Mouse (Mus musculus) intestine, embryonic 15.5 days (tissue): ENCODE results near the gene Tyro3. TPM values are rescaled to one million over a fixed set of nuclear protein-coding genes. Genes with fewer than 3 reads are reported as not detected.

Experiments
- ATAC-seq: fragments of 200-750 bp; cut with Nextera tagmentation; 2 replicates; pipeline ENCODE4 v1.8.0; 2017; ENCODE audit warnings: moderate TSS enrichment, moderate library complexity
- H3K27ac ChIP-seq: fragments of 300-500 bp; sonication (generic); 2 replicates; pipeline ENCODE4 v1.5.1; 2015; ENCODE audit warnings: mild to moderate bottlenecking, inconsistent platforms
- H3K27me3 ChIP-seq: fragments of 300-500 bp; sonication (generic); replicated peaks from 2 replicates; pipeline ENCODE4 v1.6.1; 2015; ENCODE audit warnings: inconsistent platforms
- H3K36me3 ChIP-seq: fragments of 300-500 bp; sonication (generic); 2 replicates; pipeline ENCODE4 v1.6.1; 2015; ENCODE audit warnings: inconsistent platforms
- H3K4me1 ChIP-seq: fragments of 300-500 bp; sonication (generic); replicated peaks from 2 replicates; pipeline ENCODE4 v1.6.1; 2015; ENCODE audit warnings: inconsistent platforms
- H3K4me2 ChIP-seq: fragments of 300-500 bp; sonication (generic); replicated peaks from 2 replicates; pipeline ENCODE4 v1.6.1; 2015; ENCODE audit warnings: mild to moderate bottlenecking, inconsistent platforms
- H3K4me3 ChIP-seq: fragments of 300-500 bp; sonication (generic); replicated peaks from 2 replicates; pipeline ENCODE4 v1.5.1; 2015; ENCODE audit warnings: inconsistent platforms
- H3K9ac ChIP-seq: fragments of 300-500 bp; sonication (generic); 2 replicates; pipeline ENCODE4 v1.6.1; 2015; ENCODE audit warnings: inconsistent platforms
- H3K9me3 ChIP-seq: fragments of 300-500 bp; sonication (generic); 2 replicates; pipeline ENCODE4 v1.6.1; 2016; ENCODE audit warnings: inconsistent platforms
- WGBS: fragments of 180-500 bp; shearing (Covaris S2); methylation state at CpG from one replicate; pipeline ENCODE4 v1.1.7; 2015; 5-methylcytosine and 5-hydroxymethylcytosine counted together
- polyA plus RNA-seq: library from polyadenylated mRNA; unstranded; fragments of >200 nt; fragmentation: Nextera tagmentation; extraction: Ambion mirVana; gene quantifications from 2 replicates; pipeline ENCODE4 v1.2.1, GENCODE M21; 2015

Tyro3 gene
- polyA plus RNA-seq, 1 experiment from 2014 or later = 14.7 TPM

GRCm38 (mm10) chr2:119808881-119809280 is 11.3 kb downstream of the Tyro3 start:
- Histone ChIP-seq H3K4me3 (no peak overlapping the region), H3K36me3 (peaks cover 11% of the 10 kb centered on the region; the same call in 1 of the 2 replicates), H3K9ac (no peak overlapping the region), H3K27me3 (no peaks in the 10 kb centered on the region), H3K27ac (no peak overlapping the region), H3K9me3 (no peaks in the 10 kb centered on the region), H3K4me2 (no peak overlapping the region), H3K4me1 (no peaks in the 10 kb centered on the region; the same call in 1 of the 2 replicates)
- ATAC-seq = no peak
- 36% methylated on average over 4 of the region's 4 CpGs for WGBS

- no peak for ATAC-seq
- peaks cover 7% of the 10 kb centered on the region; the same call in 1 of the 2 replicates for H3K36me3 ChIP-seq
- H3K4me2 ChIP-seq = no peak overlapping the region
- no peak overlapping the region for H3K9ac ChIP-seq
- H3K9me3 ChIP-seq = no peaks in the 10 kb centered on the region
- no peak overlapping the region for H3K27ac ChIP-seq
- 85% methylated on average over 12 of the region's 12 CpGs for WGBS
- H3K27me3 ChIP-seq = no peaks in the 10 kb centered on the region
- H3K4me3 ChIP-seq = no peak overlapping the region
- H3K4me1 ChIP-seq = no peaks in the 10 kb centered on the region; the same call in 1 of the 2 replicates
These were observed 13.4 kb downstream of the Tyro3 start for GRCm38 (mm10) chr2:119810890-119811289.

GRCm38 (mm10) chr2:119811490-119812146 is 14.1 kb downstream of the Tyro3 start:
- H3K4me3 ChIP-seq = no peak overlapping the region
- H3K9ac ChIP-seq = no peak overlapping the region
- no peak for ATAC-seq
- WGBS = 85% methylated on average over 14 of the region's 14 CpGs
- no peaks in the 10 kb centered on the region for H3K27me3 ChIP-seq
- H3K4me1 ChIP-seq = no peaks in the 10 kb centered on the region; the same call in 1 of the 2 replicates
- no peak overlapping the region for H3K27ac ChIP-seq
- no peaks in the 10 kb centered on the region for H3K9me3 ChIP-seq
- peaks cover 7% of the 10 kb centered on the region; the same call in 1 of the 2 replicates for H3K36me3 ChIP-seq
- no peak overlapping the region for H3K4me2 ChIP-seq

GRCm38 (mm10) chr2:119814376-119814933 is 16.9 kb downstream of the Tyro3 start:
- Histone ChIP-seq H3K4me1 (no peaks in the 10 kb centered on the region), H3K27me3 (no peaks in the 10 kb centered on the region), H3K4me3 (no peak overlapping the region), H3K9ac (no peak overlapping the region), H3K27ac (no peak overlapping the region), H3K4me2 (no peak overlapping the region), H3K36me3 (peaks cover 7% of the 10 kb centered on the region; the same call in 1 of the 2 replicates), H3K9me3 (no peaks in the 10 kb centered on the region)
- ATAC-seq = no peak
- WGBS = 63% methylated on average over 7 of the region's 7 CpGs

- Histone ChIP-seq H3K27me3 (no peaks in the 10 kb centered on the region), H3K4me3 (no peak overlapping the region), H3K36me3 (no peaks in the 10 kb centered on the region), H3K4me1 (no peaks in the 10 kb centered on the region), H3K4me2 (no peak overlapping the region), H3K9me3 (no peaks in the 10 kb centered on the region), H3K9ac (no peak overlapping the region), H3K27ac (no peak overlapping the region)
- WGBS = 96% methylated on average over 13 of the region's 13 CpGs
- no peak for ATAC-seq
These were observed 19.1 kb downstream of the Tyro3 start for GRCm38 (mm10) chr2:119816611-119817010.

GRCm38 (mm10) chr2:119817047-119817446 is 19.5 kb downstream of the Tyro3 start:
- Histone ChIP-seq H3K27ac (no peak overlapping the region), H3K9ac (no peak overlapping the region), H3K36me3 (no peaks in the 10 kb centered on the region), H3K4me1 (no peaks in the 10 kb centered on the region), H3K4me3 (no peak overlapping the region), H3K4me2 (no peak overlapping the region), H3K27me3 (no peaks in the 10 kb centered on the region), H3K9me3 (no peaks in the 10 kb centered on the region)
- WGBS = 88% methylated on average over 5 of the region's 5 CpGs
- peak; percentile 12; the same call in 1 of the 2 replicates for ATAC-seq

GRCm38 (mm10) chr2:119818668-119819272 is 21.2 kb downstream of the Tyro3 start:
- WGBS = 33% methylated on average over 9 of the region's 9 CpGs
- no peak overlapping the region for H3K4me3 ChIP-seq
- peak; percentile 85 for ATAC-seq
- H3K9me3 ChIP-seq = no peaks in the 10 kb centered on the region
- H3K27me3 ChIP-seq = no peaks in the 10 kb centered on the region
- no peak overlapping the region for H3K27ac ChIP-seq
- no peak overlapping the region for H3K4me2 ChIP-seq
- no peaks in the 10 kb centered on the region for H3K4me1 ChIP-seq
- H3K36me3 ChIP-seq = no peaks in the 10 kb centered on the region
- H3K9ac ChIP-seq = no peak overlapping the region

- H3K27me3 ChIP-seq = no peaks in the 10 kb centered on the region
- no peaks in the 10 kb centered on the region for H3K4me1 ChIP-seq
- ATAC-seq = no peak
- H3K9me3 ChIP-seq = no peaks in the 10 kb centered on the region
- no peaks in the 10 kb centered on the region for H3K36me3 ChIP-seq
- H3K4me3 ChIP-seq = no peak overlapping the region
- H3K27ac ChIP-seq = no peak overlapping the region
- no peak overlapping the region for H3K9ac ChIP-seq
- 78% methylated on average over 9 of the region's 9 CpGs for WGBS
- H3K4me2 ChIP-seq = no peak overlapping the region
These were observed 23.6 kb downstream of the Tyro3 start for GRCm38 (mm10) chr2:119821136-119821535.

GRCm38 (mm10) chr2:119830579-119830978 is 33.0 kb downstream of the Tyro3 start:
- WGBS = 62% methylated on average over 2 of the region's 2 CpGs
- H3K9ac ChIP-seq = no peak overlapping the region
- H3K4me3 ChIP-seq = no peak overlapping the region
- no peaks in the 10 kb centered on the region for H3K4me1 ChIP-seq
- no peak overlapping the region for H3K4me2 ChIP-seq
- H3K27me3 ChIP-seq = no peaks in the 10 kb centered on the region
- no peak for ATAC-seq
- H3K9me3 ChIP-seq = no peaks in the 10 kb centered on the region
- no peaks in the 10 kb centered on the region for H3K36me3 ChIP-seq
- H3K27ac ChIP-seq = no peak overlapping the region

GRCm38 (mm10) chr2:119834231-119834630 is 36.7 kb downstream of the Tyro3 start:
- Histone ChIP-seq H3K9ac (no peak overlapping the region), H3K4me2 (no peak overlapping the region), H3K27me3 (no peaks in the 10 kb centered on the region), H3K4me1 (no peaks in the 10 kb centered on the region), H3K4me3 (no peak overlapping the region), H3K27ac (no peak overlapping the region), H3K9me3 (no peaks in the 10 kb centered on the region), H3K36me3 (no peaks in the 10 kb centered on the region)
- ATAC-seq = no peak
- 73% methylated on average over 4 of the region's 4 CpGs for WGBS

GRCm38 (mm10) chr2:119837616-119838015 is 40.1 kb downstream of the Tyro3 start:
- 93% methylated on average over 7 of the region's 7 CpGs for WGBS
- Histone ChIP-seq H3K4me1 (no peaks in the 10 kb centered on the region), H3K27me3 (no peaks in the 10 kb centered on the region), H3K9me3 (no peaks in the 10 kb centered on the region), H3K36me3 (no peaks in the 10 kb centered on the region), H3K4me2 (no peak overlapping the region), H3K9ac (no peak overlapping the region), H3K4me3 (no peak overlapping the region), H3K27ac (no peak overlapping the region)
- ATAC-seq = no peak

- Histone ChIP-seq H3K4me3 (no peak overlapping the region), H3K36me3 (no peaks in the 10 kb centered on the region), H3K27me3 (no peaks in the 10 kb centered on the region), H3K4me1 (no peaks in the 10 kb centered on the region), H3K9me3 (no peaks in the 10 kb centered on the region), H3K9ac (no peak overlapping the region), H3K4me2 (no peak overlapping the region), H3K27ac (no peak overlapping the region)
- 81% methylated on average over 11 of the region's 11 CpGs for WGBS
- no peak for ATAC-seq
These were observed 41.0 kb downstream of the Tyro3 start for GRCm38 (mm10) chr2:119838363-119839156.
